Mouse (Mus musculus): ENCODE measurements around the gene Amn1.

DNA sequence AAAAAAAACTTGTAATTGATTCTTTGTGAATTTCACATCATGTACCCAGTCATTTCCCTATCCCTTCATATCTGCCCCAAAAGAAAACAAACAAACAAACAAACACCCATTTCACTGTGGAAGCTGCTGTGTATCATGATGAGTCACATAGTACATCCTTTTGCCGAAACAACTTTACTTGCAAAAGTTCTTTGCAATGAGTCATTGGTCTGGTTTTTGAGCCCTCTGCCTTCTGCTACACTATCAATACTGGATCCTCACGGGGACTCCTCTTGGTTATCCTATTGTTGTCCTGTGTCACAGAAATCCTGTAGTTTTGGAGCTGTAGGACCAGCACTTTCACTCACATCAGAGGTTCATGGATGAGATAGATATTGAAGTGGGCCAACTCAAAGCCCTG is 79.6 kb downstream of the Amn1 start:
- no peak for TF ChIP-seq CTCF (IDR thresholded peaks at IDR 0.05)
- no peak for TF ChIP-seq EP300 (IDR thresholded peaks at IDR 0.05)

All from lung, postnatal 0 days (tissue).